Mouse (Mus musculus) adrenal gland, postnatal 10 days (tissue): ENCODE measurements at regions not wholly inside any gene's neighbourhood (a gene's known extent, or its start where the extent isn't known, plus 50 kb on each side); places are given as distances from the start of the nearest gene placed in this dataset.

Experiments used
- DNase-seq: peaks from one replicate; pipeline ENCODE4 v3.0.0; 2021; ENCODE audit warnings: mixed read lengths

DNA sequence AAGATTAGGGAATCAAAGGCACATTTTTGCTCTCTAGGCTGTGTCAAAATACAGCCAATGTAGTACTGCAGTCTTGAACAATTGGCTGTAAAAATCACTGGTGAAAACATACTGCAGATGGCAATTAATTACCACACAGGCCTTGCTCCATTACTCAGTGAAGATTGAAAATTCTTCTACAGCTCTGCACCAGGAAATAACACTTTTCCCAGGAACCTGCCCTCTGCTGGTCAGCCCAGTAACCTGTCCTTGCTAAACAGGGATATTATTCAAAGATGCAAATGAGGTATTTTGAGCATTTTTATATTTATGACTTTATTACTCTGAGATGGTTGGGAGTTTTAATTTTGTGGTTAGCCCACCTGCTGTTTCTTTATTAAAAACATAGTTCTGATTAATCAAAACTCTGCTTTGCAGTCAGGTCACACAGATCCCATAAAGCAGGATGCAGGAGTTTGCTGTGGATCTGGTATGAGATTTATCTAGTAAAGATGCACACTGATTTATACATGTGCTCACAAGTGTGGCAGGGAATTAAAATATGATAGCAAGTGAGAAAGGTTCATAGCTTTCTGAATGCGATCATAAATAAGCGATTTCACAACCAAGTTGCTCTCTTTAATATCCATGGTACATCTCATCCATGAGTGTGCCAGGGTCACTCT is 815.3 kb upstream of the Ghitm start:
- peak; percentile 7 for DNase-seq
